Mouse (Mus musculus) CH12.LX (cell line): ENCODE results near the gene Nphp3.

Experiments used
- CTCF ChIP-seq, 2 experiments: IDR thresholded peaks in 1 of 2; conservative IDR thresholded peaks in 1 of 2; 2 replicates each; pipeline ENCODE4 v1.5.1; 2011 to 2012; ENCODE audit warnings: low read depth in 2 of 2, low read length in 2 of 2, improper control_type of control experiment in 1 of 2, inconsistent platforms in 1 of 2, mild to moderate bottlenecking in 1 of 2, moderate library complexity in 1 of 2
- MEF2A ChIP-seq: IDR thresholded peaks from 2 replicates; pipeline ENCODE4 v1.6.1; 2014; ENCODE audit warnings: low read depth, mild to moderate bottlenecking, inconsistent platforms, low read length, improper control_type of control experiment, borderline replicate concordance
- ZC3H11A ChIP-seq: IDR thresholded peaks from 2 replicates; pipeline ENCODE4 v1.6.1; 2012; ENCODE audit warnings: low read depth, mild to moderate bottlenecking, inconsistent platforms, low read length, improper control_type of control experiment

GRCm38 (mm10) chr9:104043676-104044075, 41.3 kb downstream of the Nphp3 start:
- no peak for TF ChIP-seq CTCF (conservative IDR thresholded peaks at IDR 0.05 in 1 of 2, IDR thresholded peaks at IDR 0.05 in 1 of 2; ENCODE audit: low read depth in 2 of 2, low read length in 2 of 2)
- no peak for TF ChIP-seq MEF2A
- TF ChIP-seq ZC3H11A: no peak
